Mouse (Mus musculus): Measurements from ENCODE around the gene Fam71f1.

DNA sequence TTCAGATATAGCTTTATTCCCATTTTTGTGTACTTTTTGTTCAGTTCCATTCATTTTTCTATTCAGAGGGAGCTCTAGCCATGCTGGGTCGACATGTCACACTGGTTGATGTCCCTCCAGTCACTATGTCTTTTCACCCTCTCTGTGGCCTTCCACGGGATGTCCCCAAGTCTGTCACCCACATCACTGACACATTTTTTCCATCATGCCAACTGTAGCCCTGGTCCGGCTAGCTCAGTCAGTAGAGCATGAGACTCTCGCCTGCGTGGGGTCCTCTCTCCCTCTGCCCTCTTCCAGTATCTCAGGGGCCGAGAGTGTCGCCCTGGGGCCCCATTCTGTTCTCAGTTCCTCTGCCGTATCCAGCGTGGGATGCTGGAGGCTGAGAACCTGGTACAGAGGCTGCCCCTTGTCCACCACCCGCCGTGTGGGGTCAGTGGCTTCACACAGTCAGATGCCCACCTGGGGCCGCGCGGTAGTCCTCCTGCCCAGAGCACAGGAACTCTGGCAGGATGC, 5.2 kb upstream of the Fam71f1 start:
- TF ChIP-seq MAFK (IDR thresholded peaks at IDR 0.05; ENCODE audit: borderline replicate concordance, low read depth, low read length) (no peak), POLR2AphosphoS2 (IDR thresholded peaks at IDR 0.05; ENCODE audit: low read length) (no peak), NELFE (IDR thresholded peaks at IDR 0.05; ENCODE audit: low read depth, low read length) (no peak), CTCF (IDR thresholded peaks at IDR 0.05 in 2 of 3, conservative IDR thresholded peaks at IDR 0.05 in 1 of 3; ENCODE audit: control insufficient read depth in 1 of 3, insufficient read depth in 1 of 3, low read depth in 2 of 3, low read length in 3 of 3, poor library complexity in 1 of 3, severe bottlenecking in 1 of 3) (no peak), MAZ (IDR thresholded peaks at IDR 0.05; ENCODE audit: low read depth, low read length) (no peak)
